Mouse (Mus musculus) retina, postnatal 7 days (tissue): ENCODE data around the gene B3galt4.
"Not testable (repeated sequence)": the region's sequence is repeated elsewhere in the genome, so short reads cannot be mapped to it uniquely, and the experiment has no call there.

Experiments used
- DNase-seq: peaks from one replicate; pipeline ENCODE4 v3.0.0-alpha.2; 2012; ENCODE audit warnings: low read depth, low spot score

B3galt4 gene

DNA sequence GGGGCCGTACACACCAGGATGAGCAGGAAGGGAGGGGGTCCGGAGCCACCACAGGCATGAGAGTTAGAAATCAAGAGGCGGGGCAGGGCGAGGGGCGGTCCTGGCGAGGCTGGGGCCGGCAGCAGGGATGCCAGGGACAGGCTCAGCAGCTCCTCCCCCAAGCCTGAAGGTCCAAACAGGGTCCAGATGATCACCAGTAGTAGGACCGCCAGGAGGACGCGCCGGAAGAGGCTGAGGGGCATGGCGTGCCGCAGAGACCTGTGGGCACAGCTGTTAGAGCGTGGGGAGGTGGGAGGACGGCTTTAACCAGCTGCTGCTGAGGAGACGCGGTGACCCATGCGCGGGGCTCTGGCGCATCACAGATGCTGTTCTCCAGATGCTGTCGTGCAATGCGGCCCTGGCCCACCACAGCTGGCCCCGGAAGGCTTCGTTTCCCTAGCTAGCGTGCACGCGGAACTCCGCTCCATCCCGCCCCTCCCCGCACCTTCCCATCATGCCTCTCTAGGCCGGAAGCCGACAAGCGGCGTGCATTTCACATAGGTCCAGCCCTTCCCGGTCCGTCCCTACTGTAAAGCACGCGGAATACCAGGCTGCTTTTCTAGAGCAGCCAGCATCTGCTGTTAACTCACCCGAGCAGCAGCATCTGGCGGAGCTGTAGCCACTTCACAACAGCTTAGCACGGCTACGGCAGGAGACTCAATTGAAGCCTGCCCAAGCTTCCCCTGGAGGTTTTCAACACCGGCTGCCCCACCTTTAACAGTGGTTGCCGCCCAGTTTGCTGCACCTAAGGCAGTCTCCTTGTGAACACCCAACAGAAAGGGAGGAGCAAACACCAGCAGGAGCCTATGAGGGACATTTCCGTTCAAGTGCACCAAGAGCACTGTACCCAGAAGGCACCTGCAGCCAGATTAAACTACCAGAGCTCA, at the start of gene B3galt4:
B3galt4 (minus strand) TSS at position 468 of the 926 bp plus-strand sequence.
- DNase-seq = peak; percentile 72

DNA sequence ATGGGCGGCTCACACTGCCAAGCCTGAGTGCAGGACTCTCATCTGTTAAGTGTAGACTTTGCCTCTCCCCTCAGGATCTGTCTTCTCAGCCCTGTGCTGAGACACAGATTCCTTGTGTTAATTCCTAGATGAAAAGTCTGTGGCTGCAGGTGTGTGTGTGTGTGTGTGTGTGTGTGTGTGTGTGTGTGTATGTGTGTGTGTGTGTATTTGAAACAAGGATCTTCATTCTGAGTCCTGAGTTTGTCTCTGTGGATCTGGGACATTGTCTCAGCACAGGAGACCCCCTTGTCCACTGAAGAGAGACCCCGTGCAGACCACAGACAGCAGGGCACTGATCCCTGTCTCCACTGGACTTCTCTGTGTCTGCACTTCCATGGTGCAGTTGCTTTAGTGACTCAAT, 49.5 kb upstream of the B3galt4 start:
- DNase-seq = not testable (repeated sequence)

DNA sequence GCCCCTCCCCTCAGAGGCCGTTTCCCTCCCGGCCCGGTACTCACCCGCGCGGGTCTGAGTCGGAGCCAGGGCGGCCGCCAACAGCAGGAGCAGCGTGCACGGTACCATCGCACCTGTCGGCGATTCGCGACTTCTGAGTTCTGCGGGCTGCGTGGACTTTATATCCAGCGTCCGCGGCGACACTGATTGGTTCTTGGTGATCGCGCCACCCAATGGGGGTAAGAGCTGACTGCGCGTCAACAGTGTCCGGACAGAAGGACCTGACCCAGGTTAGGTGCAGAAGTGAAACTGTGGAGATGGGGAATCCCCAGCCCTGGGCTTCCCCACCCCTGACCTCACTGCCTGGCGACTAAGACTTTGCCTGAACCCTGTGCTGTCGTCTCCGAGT, 48.9 kb upstream of the B3galt4 start, which contains the start of gene H2-K1:
H2-K1 (minus strand) TSS at position 198 of the 388 bp plus-strand sequence.
- DNase-seq = peak; percentile 37

DNA sequence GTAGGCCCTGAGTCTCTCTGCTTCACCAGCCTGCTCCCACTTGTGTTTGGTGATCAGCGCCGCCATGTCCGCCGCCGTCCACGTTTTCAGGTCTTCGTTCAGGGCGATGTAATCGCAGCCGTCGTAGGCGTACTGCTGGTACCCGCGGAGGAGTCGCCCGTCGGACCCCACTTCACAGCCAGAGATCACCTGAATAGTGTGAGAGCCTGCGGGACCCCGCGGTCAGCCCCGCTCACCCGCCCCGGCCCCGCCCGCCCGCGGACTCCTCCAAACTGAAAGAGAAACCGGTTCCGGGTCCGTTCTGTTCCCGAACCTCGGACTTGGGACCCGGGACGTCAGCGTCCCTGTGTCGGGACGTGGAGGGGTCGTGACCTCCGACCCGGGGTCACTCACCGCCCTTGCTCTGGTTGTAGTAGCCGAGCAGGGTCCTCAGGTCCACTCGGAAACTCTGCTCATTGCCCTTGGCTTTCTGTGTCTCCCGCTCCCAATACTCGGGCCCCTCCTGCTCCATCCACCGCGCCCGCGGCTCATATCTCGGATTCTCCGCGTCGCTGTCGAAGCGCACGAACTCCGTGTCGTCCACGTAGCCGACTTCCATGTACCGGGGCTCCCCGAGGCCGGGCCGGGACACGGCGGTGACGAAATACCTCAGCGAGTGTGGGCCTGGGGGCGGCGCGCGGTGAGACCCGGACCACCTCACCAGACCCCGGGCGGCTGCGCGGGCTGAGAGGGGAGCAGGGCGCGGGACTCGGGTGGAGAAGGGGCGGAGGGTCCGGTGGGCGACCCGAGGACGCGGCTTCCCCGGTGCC, 48.3 kb upstream of the B3galt4 start:
- no peak for DNase-seq

DNA sequence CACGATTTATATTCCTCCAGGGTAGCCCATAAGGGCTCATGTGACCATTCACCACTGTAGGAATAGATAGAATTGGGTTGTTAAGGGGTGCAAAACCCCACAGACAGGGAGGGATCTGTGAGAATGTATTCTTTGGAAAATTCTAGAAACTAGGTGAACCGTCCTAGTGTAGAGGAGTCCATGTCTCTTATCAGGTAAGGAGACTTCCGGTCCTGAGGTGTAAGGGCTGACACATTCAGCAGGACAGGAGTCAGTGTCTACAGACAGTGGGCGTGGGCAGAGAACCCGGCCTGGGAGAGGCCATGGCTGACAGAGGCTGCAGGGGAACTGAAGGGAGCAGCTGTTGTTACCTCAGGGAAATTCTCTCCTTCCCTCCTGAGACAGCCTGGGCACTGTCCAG, 47.4 kb upstream of the B3galt4 start:
- DNase-seq = not testable (repeated sequence)

GRCm38 (mm10) chr17:33997025-33997424, 45.7 kb upstream of the B3galt4 start:
- not testable (repeated sequence) for DNase-seq

DNA sequence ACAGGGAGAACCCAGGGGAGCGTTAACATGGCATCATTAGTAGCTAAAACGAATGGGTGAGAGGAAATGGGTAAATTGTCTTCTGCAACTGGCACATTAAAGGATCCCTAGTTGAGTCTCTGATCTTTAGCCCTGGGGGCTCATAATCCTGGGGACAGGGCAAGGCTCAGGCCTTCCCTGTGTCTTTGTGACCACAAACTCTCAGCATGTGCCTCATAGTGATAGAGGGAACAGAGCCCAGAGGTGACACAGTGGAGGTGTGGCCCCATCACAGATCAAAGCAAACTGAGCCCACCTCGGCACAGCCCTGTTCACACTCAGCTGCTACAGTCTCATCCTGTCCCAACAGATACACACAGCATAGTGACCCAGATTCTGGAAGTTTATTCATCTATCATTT, 44.4 kb upstream of the B3galt4 start:
- DNase-seq = no peak

DNA sequence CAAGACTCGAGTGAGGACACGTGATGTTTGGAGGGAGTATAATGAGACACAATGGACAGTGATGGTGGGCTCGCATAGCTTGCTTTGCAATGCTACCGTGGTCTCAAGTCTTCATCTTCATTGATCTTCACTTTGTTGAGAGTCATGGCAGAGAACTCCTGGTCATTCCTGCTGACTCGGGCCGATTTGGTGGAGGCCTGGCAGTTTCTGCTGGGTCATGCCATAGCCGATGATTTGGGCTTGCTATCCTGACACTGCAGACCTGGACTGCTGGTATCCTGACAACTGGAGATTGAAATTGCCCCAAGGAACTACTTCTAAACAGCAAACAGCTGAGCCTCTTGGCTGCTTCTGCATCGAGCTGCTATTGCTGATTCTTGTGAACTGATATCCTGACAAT, 43.7 kb upstream of the B3galt4 start:
- DNase-seq = no peak

GRCm38 (mm10) chr17:33991788-33992664, 40.7 kb upstream of the B3galt4 start:
- peak; percentile 71 for DNase-seq

DNA sequence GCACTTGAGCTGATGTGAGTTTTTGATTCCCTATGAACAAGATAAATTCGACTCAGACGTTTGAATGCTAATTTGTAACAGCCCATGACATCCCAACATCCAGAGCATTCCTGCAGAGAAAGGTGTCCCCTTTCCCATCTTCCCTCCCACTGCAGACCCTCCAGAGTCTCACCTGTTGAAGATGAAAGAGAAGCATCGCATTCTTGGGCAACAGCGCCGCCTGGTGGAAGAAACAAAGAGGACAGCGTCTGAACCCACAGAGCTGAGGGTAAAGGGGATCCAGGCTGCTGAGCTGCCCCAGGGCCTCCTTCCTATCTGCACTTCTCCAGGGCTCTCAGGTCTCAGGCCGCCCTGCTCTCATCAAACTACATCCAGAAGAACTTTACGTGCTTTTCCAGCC, 30.8 kb upstream of the B3galt4 start:
- DNase-seq = peak; percentile 45

GRCm38 (mm10) chr17:33981192-33981909, 30.1 kb upstream of the B3galt4 start:
- DNase-seq = peak; percentile 88

GRCm38 (mm10) chr17:33980181-33981035, 29.1 kb upstream of the B3galt4 start:
- no peak for DNase-seq

DNA sequence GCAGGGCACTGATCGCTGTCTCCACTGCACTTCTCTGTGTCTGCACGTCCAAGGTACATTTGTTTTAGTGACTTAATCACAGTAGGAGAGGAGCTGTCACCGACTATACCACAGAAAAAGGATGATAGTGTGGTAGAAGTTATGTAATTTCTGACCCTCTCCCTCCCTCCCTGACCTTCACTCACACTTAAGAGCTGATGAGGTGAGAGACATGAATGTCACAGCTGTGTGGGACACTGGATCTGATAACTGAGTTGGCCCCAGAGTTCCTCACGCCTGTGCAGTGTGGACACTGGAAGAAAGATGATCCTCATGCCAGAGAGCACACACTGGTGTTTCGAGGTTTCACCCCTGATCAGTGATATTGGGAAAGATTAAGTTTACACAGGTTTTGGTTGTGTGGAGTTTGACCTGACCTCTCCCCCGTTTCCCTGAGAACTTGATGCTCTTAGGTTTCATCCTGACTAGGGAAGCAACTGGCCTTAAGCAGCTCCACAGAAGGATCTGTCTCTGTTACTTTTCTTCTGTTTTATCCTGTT, 28.3 kb upstream of the B3galt4 start:
- DNase-seq = no peak

DNA sequence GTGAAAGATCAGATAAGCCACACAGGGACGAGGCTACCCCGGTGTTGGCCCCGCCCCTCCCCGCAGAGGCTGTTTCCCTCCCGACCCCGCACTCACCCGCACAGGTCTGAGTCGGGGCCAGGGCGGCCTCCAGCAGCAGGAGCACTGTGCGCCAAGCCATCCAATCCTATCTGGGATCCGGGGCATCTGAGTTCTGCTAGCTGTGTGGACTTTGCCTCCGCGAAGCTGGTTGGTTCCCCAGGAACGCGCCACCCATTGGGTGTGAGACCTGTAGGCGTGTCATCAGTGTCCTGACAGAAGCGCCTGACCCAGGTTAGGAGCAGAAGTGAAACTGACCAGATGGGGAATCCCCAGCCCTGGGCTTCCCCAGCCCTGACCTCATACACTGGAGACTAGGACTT, 27.3 kb upstream of the B3galt4 start:
- DNase-seq = peak; percentile 63

DNA sequence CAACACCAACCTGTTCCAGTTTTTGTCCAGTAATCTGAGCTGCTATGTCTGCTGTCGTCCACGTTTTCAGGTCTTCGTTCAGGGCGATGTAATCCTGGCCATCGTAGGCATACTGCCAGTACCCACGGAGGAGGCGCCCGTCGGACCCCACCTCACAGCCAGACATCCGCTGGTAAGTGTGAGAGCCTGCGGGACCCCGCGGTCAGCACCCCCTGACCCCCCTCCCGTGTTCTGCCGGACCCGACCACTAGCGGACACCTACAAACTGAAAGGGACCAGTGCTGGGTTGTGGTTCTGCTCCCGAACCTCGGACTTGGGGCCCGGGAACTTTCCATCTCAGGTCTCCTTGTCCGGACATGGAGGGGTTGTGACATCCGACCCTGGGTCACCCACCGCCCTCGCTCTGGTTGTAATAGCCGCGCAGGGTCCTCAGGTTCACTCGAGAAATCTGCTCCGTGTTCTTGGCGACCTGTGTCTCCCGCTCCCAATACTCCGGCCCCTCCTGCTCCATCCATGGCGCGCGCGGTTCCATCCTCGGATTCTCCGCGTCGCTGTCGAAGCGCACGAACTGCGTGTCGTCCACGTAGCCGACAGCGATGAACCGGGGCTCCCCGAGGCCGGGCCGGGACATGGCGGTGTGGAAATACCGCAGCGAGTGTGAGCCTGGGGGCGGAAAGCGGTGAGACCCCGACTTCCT, 26.7 kb upstream of the B3galt4 start:
- DNase-seq = no peak

DNA sequence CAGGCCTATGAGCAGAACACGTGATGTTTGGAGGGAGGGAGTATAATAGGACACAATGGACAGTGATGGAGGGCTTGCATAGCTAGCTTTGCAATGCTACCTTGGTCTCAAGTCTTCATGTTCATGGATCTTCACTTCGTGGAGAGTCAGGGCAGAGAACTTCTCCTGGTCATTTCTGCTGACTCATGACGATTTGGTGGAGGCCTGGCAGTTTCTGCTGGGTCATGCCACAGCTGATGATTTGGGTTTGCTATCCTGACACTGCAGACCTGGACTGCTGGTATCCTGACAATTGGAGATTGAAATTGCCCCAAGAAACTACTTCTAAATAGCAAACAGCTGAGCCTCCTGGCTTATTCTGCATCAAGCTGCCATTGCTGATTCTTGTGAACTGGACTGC, 22.3 kb upstream of the B3galt4 start:
- no peak for DNase-seq

- no peak for DNase-seq
Measured at GRCm38 (mm10) chr17:33972691-33973090, 21.4 kb upstream of the B3galt4 start.

DNA sequence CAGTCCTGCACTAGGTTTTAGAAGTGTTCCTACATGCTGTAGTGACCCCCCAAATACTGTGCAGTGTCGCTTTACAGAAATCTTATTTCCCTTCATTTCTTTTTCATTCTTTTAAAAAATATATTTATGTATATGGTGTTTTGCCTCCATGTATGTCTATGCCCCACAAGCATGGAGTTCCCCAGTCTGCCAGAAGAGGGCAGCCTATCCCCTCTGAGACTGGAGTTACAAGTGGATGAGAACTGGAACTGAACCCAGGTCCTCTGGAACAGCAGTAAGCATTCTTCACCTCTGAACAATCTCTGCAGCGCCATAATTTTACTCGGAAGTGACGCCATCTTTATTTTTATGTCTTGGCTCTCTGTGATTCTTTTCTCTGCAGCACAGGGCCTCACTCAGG, 18.1 kb upstream of the B3galt4 start:
- no peak for DNase-seq

DNA sequence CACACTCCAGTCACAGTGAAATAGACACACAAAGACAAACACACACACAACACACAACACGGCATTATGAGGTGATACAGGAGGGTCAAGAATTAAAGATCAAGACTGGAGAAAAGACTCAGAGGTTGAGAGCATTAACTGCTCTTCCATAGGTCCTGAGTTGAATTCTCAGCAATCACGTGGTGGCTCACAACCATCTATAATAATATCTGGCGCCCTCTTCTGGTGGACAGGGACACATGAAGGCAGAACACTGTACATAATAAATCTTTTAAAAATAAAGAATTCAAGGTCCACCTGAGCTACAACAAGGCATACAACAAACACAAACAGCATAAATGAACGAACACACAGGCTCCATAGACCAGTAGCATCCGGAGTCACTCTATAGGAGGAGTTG, 17.6 kb upstream of the B3galt4 start:
- peak; percentile 63 for DNase-seq
